Mouse (Mus musculus): ENCODE results near the gene Car4. TPM values are rescaled to one million over a fixed set of nuclear protein-coding genes. Genes with fewer than 3 reads are reported as not detected.
A peak's percentile ranks its signal among the peaks of the same experiment; 100 is the strongest.

Gene Car4
- polyA plus RNA-seq, 1 experiment from 2014 or later: not detected

DNA sequence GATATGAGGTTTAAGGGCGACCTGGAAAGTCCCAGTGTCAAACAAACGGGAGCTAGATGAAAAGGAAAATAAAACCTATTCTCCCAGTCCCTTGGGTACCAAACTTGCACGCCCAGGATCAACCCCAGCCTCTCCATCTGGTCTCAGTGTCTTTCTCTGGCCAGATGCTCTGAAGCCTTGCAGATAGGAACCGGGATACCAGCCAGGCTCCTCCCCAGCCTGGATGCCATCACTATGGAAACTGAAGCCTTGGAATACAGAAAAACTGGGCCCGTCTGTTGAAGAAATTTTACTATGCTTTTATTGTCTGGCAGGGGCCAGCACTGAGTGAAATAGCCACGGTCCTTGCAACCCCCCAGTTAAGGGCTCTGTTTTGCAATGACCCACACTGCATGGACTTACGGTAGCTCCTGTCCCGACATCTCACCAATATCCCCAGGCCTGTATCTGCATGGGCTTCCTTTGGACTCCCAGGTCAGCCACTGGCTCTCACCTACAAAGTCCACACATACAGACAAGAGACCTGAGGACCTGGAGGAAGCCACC is 18.0 kb upstream of the Car4 start:
- Histone ChIP-seq H3K27ac (no peak overlapping the region), H3K4me3 (no peak overlapping the region), H3K4me1 (0 out of 2 replicates have a peak, but pooled peaks cover 8% of the 10 kb centered on the region), H3K27me3 (peaks cover 18% of the 10 kb centered on the region), H3K9ac (no peak overlapping the region), H3K36me3 (no peaks in the 10 kb centered on the region), H3K9me3 (no peaks in the 10 kb centered on the region), H3K4me2 (no peak overlapping the region)
- WGBS: 60% methylated on average over 8 of the region's 8 CpGs
- ATAC-seq (ENCODE audit: insufficient number of reproducible peaks, insufficient read depth, low FRiP score, low TSS enrichment, low read depth): no peak

DNA sequence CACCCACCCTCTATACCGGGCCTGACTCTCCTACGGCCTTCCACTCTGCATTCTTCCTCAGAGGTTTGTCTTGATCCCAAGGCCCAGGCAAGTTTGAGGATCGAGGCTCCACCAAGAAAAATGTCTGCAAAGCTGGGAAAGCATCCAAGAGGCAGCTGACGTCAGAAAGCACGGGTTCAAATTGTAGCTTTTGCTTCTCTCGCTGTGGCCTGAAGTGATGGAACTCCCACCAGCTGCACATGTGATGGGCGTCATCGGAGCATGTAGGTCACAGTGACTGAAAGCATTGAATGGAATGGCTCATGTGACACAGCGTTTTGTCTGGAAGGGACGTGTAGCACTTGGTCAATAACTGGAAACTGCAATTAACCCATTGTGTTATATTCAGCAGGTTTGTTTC is 17.4 kb upstream of the Car4 start:
- no peaks in the 10 kb centered on the region for H3K36me3 ChIP-seq
- ATAC-seq (ENCODE audit: insufficient number of reproducible peaks, insufficient read depth, low FRiP score, low TSS enrichment, low read depth): no peak
- H3K4me1 ChIP-seq: 0 out of 2 replicates have a peak, but pooled peaks cover 8% of the 10 kb centered on the region
- H3K4me2 ChIP-seq: no peak overlapping the region
- peaks cover 23% of the 10 kb centered on the region for H3K27me3 ChIP-seq
- WGBS: 74% methylated on average over 10 of the region's 10 CpGs
- no peak overlapping the region for H3K9ac ChIP-seq
- H3K27ac ChIP-seq: no peak overlapping the region
- no peaks in the 10 kb centered on the region for H3K9me3 ChIP-seq
- H3K4me3 ChIP-seq: no peak overlapping the region

DNA sequence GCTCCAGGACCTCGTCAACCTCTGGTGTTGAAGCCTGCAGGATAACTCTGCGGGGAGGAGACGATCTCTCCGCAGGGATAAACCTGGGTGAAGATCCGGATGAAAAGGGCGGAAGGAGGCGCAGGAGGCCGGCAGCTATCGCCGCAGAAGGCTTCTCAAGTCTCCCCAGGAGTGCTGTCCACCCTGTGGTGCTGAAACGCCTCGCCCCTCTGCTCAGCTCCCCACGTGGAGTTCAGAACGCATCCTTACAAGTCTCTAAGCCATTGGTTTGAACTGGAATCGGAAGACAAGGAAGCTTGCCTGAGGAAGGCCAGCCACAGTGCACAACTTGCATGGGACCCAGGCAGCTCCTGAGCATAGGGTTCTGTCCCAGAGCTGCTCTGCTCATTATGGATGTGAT is 13.6 kb upstream of the Car4 start:
- H3K4me1 ChIP-seq: 0 out of 2 replicates have a peak, but pooled peaks cover 8% of the 10 kb centered on the region
- no peaks in the 10 kb centered on the region for H3K9me3 ChIP-seq
- WGBS: 0% methylated on average over 15 of the region's 15 CpGs
- peak overlapping the region; percentile 49 for H3K4me2 ChIP-seq
- H3K27ac ChIP-seq: no peak overlapping the region
- ATAC-seq (ENCODE audit: insufficient number of reproducible peaks, insufficient read depth, low FRiP score, low TSS enrichment, low read depth): no peak
- peak overlapping the region; percentile 24 for H3K4me3 ChIP-seq
- H3K9ac ChIP-seq: no peak overlapping the region
- H3K36me3 ChIP-seq: no peaks in the 10 kb centered on the region
- H3K27me3 ChIP-seq: peaks cover 30% of the 10 kb centered on the region

DNA sequence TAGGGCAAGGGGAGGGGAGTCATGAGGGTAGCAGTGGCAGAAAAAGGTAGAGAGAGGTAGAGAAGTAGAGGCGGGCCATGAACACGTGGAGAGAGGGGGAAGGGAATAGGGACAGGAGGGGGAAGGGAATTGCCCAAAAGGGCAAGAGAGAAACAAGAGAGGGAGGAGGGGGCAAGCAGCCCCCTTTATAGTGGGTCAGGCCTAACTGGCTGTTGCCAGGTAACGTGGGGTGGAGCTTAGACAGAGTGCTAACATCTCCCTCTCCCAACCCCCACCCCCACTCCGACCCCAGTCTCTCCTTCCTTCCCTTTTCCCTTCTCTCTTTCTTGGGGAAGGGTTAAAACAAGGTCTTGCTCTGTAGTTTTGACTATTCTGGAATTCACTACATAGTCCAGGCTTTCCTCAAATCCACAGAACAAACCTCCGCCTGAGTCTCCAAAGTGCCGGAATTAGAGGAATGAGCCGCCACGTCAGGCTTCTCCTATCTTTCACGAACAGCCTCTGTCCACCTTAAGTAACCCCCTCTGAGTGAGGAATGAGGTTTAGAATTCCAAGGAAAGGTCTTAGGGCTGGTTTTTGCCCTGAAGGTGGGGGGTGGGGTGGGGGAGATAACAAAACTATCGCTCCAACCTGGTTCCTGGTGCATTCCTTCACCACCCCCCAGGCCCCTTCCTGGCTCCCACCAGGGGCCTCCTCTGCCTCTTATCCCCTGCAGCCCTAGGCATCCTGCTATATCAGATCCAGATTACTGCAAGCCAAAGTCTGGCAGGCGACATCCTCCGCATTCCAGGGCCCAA is 12.7 kb upstream of the Car4 start:
- Histone ChIP-seq H3K4me3 (no peak overlapping the region), H3K27ac (no peak overlapping the region), H3K36me3 (no peaks in the 10 kb centered on the region), H3K4me2 (no peak overlapping the region), H3K4me1 (0 out of 2 replicates have a peak, but pooled peaks cover 8% of the 10 kb centered on the region), H3K9me3 (no peaks in the 10 kb centered on the region), H3K27me3 (peaks cover 30% of the 10 kb centered on the region), H3K9ac (no peak overlapping the region)
- no peak for ATAC-seq (ENCODE audit: insufficient number of reproducible peaks, insufficient read depth, low FRiP score, low TSS enrichment, low read depth)
- WGBS: 1% methylated on average over 12 of the region's 12 CpGs

DNA sequence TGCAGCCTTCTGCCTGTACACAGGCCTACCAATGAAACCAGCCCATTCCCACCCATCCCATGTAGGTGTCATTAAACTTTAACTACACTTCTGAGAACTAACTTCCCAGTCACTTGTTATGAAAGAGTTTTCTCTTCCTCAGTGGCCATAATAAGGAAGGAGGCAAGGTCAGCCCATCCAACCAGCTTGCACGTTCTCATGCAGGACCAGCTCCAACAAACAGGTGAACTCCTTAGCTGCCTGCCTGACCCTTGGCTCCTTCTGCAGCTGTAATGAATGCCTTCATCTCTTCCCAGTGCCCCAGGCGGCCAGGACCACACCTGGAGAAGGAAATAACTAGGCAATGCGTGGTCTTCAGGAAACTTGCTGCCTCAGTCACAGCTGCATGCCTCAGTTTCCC is 11.7 kb upstream of the Car4 start:
- Histone ChIP-seq H3K4me1 (0 out of 2 replicates have a peak, but pooled peaks cover 8% of the 10 kb centered on the region), H3K27me3 (peaks cover 30% of the 10 kb centered on the region), H3K9me3 (no peaks in the 10 kb centered on the region), H3K27ac (no peak overlapping the region), H3K36me3 (no peaks in the 10 kb centered on the region), H3K4me3 (no peak overlapping the region), H3K4me2 (no peak overlapping the region), H3K9ac (no peak overlapping the region)
- ATAC-seq (ENCODE audit: insufficient number of reproducible peaks, insufficient read depth, low FRiP score, low TSS enrichment, low read depth): no peak
- WGBS: 54% methylated on average over 3 of the region's 3 CpGs

GRCm38 (mm10) chr11:84947206-84947605 is 10.4 kb upstream of the Car4 start:
- no peak overlapping the region for H3K4me3 ChIP-seq
- H3K9me3 ChIP-seq: no peaks in the 10 kb centered on the region
- 0 out of 2 replicates have a peak, but pooled peaks cover 8% of the 10 kb centered on the region for H3K4me1 ChIP-seq
- no peak overlapping the region for H3K4me2 ChIP-seq
- H3K27ac ChIP-seq: no peak overlapping the region
- no peak for ATAC-seq (ENCODE audit: insufficient number of reproducible peaks, insufficient read depth, low FRiP score, low TSS enrichment, low read depth)
- WGBS: 82% methylated on average over 6 of the region's 6 CpGs
- H3K36me3 ChIP-seq: no peaks in the 10 kb centered on the region
- H3K9ac ChIP-seq: no peak overlapping the region
- peaks cover 30% of the 10 kb centered on the region for H3K27me3 ChIP-seq

GRCm38 (mm10) chr11:84948114-84948513 is 9.5 kb upstream of the Car4 start:
- H3K9me3 ChIP-seq: no peaks in the 10 kb centered on the region
- WGBS: 40% methylated on average over 3 of the region's 3 CpGs

DNA sequence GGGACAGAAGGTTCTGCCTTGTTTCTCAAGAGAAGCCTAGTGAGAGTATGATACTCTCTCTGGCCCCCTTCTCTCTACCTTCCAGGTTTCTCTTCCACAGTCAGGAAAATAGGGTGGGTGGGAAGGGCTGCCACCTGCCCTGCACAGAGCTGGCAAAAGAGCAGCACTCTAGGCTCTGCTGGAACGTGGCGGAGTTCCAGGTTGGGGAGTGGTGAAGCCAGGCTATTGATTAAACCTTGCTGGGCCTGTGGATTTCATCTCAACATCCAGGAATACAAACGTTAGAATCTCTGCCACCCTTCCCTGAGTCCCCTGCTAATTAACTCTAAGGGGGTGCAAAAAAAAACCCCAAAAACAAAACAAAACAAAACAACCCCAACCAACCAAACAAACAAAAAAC is 9.1 kb upstream of the Car4 start:
- Histone ChIP-seq H3K4me3 (no peak overlapping the region), H3K27me3 (peaks cover 24% of the 10 kb centered on the region)

More at GRCm38 (mm10) chr11:84948114-84948513, 9.5 kb upstream of the Car4 start:
- no peak overlapping the region for H3K4me2 ChIP-seq
- no peak overlapping the region for H3K4me3 ChIP-seq
- H3K4me1 ChIP-seq: 0 out of 2 replicates have a peak, but pooled peaks cover 8% of the 10 kb centered on the region
- peaks cover 25% of the 10 kb centered on the region for H3K27me3 ChIP-seq
- no peaks in the 10 kb centered on the region for H3K36me3 ChIP-seq
- H3K27ac ChIP-seq: no peak overlapping the region
- no peak for ATAC-seq (ENCODE audit: insufficient number of reproducible peaks, insufficient read depth, low FRiP score, low TSS enrichment, low read depth)
- no peak overlapping the region for H3K9ac ChIP-seq

DNA sequence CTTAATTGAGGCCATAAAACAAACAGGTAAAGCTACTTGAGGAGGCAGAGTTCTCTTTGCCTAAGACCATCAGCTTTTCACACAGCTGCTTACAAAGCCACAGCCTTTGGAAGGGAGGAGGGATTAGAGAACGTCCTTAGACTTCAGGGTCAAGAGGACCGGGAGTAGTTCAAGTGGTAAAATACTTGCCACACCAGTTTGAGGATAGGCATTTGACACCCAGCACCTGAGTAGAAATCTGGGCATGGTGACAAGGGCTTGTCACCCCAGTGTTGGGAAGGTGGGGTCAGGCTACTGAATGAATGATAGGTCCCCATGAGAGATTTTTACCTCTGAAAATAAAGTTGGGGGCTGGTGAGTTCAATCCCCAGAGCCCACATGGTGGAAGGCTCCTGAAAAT is 5.0 kb upstream of the Car4 start:
- Histone ChIP-seq H3K27me3 (peaks cover 27% of the 10 kb centered on the region), H3K36me3 (no peaks in the 10 kb centered on the region), H3K4me1 (peaks cover 2% of the 10 kb centered on the region), H3K27ac (no peak overlapping the region), H3K9ac (no peak overlapping the region), H3K4me2 (no peak overlapping the region), H3K4me3 (no peak overlapping the region), H3K9me3 (no peaks in the 10 kb centered on the region)
- 50% methylated on average over 2 of the region's 2 CpGs for WGBS
- no peak for ATAC-seq (ENCODE audit: insufficient number of reproducible peaks, insufficient read depth, low FRiP score, low TSS enrichment, low read depth)

More for the DNA sequence above, 9.1 kb upstream of the Car4 start:
- Histone ChIP-seq H3K27ac (no peak overlapping the region), H3K36me3 (no peaks in the 10 kb centered on the region), H3K9ac (no peak overlapping the region), H3K4me2 (no peak overlapping the region), H3K9me3 (no peaks in the 10 kb centered on the region), H3K4me1 (0 out of 2 replicates have a peak, but pooled peaks cover 7% of the 10 kb centered on the region)
- 50% methylated on average over 3 of the region's 3 CpGs for WGBS
- no peak for ATAC-seq (ENCODE audit: insufficient number of reproducible peaks, insufficient read depth, low FRiP score, low TSS enrichment, low read depth)

DNA sequence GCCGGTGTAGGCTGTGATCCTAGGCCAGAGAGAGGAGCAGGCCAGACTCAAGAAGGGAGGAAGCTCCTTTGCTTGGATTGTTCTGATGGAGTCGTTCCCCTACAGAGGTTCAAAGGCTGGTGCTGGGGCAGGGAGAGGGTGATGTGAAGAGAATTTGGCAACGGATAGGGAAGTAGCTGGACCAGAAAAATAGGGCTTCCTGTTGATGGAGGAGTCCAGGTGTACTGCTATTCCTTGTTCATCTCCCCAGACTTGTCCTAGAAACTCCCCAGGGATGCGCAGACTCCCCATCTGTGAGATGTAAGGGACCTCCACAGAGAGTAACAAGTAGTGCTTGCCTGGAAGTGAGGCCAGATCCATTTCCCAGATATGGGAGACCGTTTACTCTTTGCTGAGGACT is 1.2 kb upstream of the Car4 start:
- Histone ChIP-seq H3K4me1 (peaks cover 11% of the 10 kb centered on the region), H3K4me2 (no peak overlapping the region), H3K4me3 (no peak overlapping the region), H3K27ac (no peak overlapping the region), H3K36me3 (no peaks in the 10 kb centered on the region), H3K9me3 (no peaks in the 10 kb centered on the region), H3K9ac (no peak overlapping the region), H3K27me3 (peaks cover 60% of the 10 kb centered on the region)
- ATAC-seq (ENCODE audit: insufficient number of reproducible peaks, insufficient read depth, low FRiP score, low TSS enrichment, low read depth): no peak
- 32% methylated on average over 5 of the region's 5 CpGs for WGBS

GRCm38 (mm10) chr11:84957171-84957570 is 415 bp upstream of the Car4 start:
- Histone ChIP-seq H3K9me3 (no peaks in the 10 kb centered on the region), H3K36me3 (no peaks in the 10 kb centered on the region), H3K9ac (no peak overlapping the region), H3K27ac (no peak overlapping the region), H3K4me2 (peak overlapping the region; percentile 56), H3K27me3 (peaks cover 60% of the 10 kb centered on the region), H3K4me3 (peak overlapping the region; percentile 31), H3K4me1 (peaks cover 11% of the 10 kb centered on the region)
- no peak for ATAC-seq (ENCODE audit: insufficient number of reproducible peaks, insufficient read depth, low FRiP score, low TSS enrichment, low read depth)
- 10% methylated on average over 15 of the region's 15 CpGs for WGBS

DNA sequence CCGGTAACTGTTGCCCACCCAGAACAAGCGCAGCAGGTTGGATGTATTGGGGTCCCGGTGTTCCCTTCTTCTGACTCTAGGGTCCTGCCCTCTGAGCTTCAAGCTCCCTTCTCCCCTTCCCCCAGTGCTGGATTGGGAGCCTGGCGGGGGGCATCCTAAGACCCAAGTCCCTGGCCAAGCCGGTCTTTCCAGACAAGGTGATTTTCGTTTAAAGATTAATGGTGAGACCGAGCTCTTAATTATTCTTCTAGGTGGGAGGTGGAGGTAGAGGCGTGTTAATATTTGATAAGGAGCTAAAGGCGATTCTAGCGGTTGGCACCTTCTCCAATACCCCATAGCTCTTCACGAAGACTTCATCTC is 665 bp downstream of the Car4 start:
- peaks cover 11% of the 10 kb centered on the region for H3K4me1 ChIP-seq
- H3K27me3 ChIP-seq: peaks cover 60% of the 10 kb centered on the region

More for the DNA sequence above, 665 bp downstream of the Car4 start:
- H3K4me3 ChIP-seq: peak overlapping the region; percentile 31
- H3K9ac ChIP-seq: peak overlapping the region; percentile 46
- H3K4me2 ChIP-seq: peak overlapping the region; percentile 56
- 1% methylated on average over 11 of the region's 11 CpGs for WGBS
- ATAC-seq (ENCODE audit: insufficient number of reproducible peaks, insufficient read depth, low FRiP score, low TSS enrichment, low read depth): no peak
- H3K9me3 ChIP-seq: no peaks in the 10 kb centered on the region
- H3K36me3 ChIP-seq: no peaks in the 10 kb centered on the region
- H3K27ac ChIP-seq: no peak overlapping the region

Measured in embryonic facial prominence, embryonic 13.5 days (tissue).